Mouse (Mus musculus) embryonic facial prominence, embryonic 11.5 days (tissue): ENCODE measurements at regions not wholly inside any gene's neighbourhood (a gene's known extent, or its start where the extent isn't known, plus 50 kb on each side); places are given as distances from the start of the nearest gene placed in this dataset.

Experiments used
- ATAC-seq: fragments of 200-750 bp; cut with Nextera tagmentation; replicated peaks from 2 replicates; pipeline ENCODE4 v1.8.0; 2017; ENCODE audit warnings: low read depth; ENCODE audit not compliant: insufficient number of reproducible peaks, low FRiP score, low TSS enrichment
- DNase-seq: peaks from one replicate; pipeline ENCODE4 v3.0.0-alpha.2; 2015; ENCODE audit warnings: low spot score
- H3K27ac ChIP-seq: fragments of 300-500 bp; sonication (generic); replicated peaks from 2 replicates; pipeline ENCODE4 v1.5.1; 2014; ENCODE audit warnings: mild to moderate bottlenecking, low read depth, low read length, control low read depth
- H3K27me3 ChIP-seq: fragments of 300-500 bp; sonication (generic); 2 replicates; pipeline ENCODE4 v1.6.1; 2014; ENCODE audit warnings: mild to moderate bottlenecking, low read length, moderate library complexity, mixed read lengths; ENCODE audit not compliant: control insufficient read depth, insufficient read depth
- H3K36me3 ChIP-seq: fragments of 300-500 bp; sonication (generic); replicated peaks from 2 replicates; pipeline ENCODE4 v1.6.1; 2014; ENCODE audit warnings: low read depth, mild to moderate bottlenecking, low read length, moderate library complexity, mixed read lengths; ENCODE audit not compliant: control insufficient read depth, insufficient read depth
- H3K4me1 ChIP-seq: fragments of 300-500 bp; sonication (generic); 2 replicates; pipeline ENCODE4 v1.6.1; 2014; ENCODE audit warnings: low read length, mixed read lengths; ENCODE audit not compliant: control insufficient read depth, insufficient read depth
- H3K4me2 ChIP-seq: fragments of 300-500 bp; sonication (generic); 2 replicates; pipeline ENCODE4 v1.6.1; 2014; ENCODE audit warnings: low read depth, mild to moderate bottlenecking, control low read depth, low read length, moderate library complexity
- H3K4me3 ChIP-seq: fragments of 300-500 bp; sonication (generic); 2 replicates; pipeline ENCODE4 v1.5.1; 2014; ENCODE audit warnings: low read depth, low read length, control low read depth
- H3K9ac ChIP-seq: fragments of 300-500 bp; sonication (generic); replicated peaks from 2 replicates; pipeline ENCODE4 v1.6.1; 2014; ENCODE audit warnings: mild to moderate bottlenecking, control low read depth, low read length
- H3K9me3 ChIP-seq: fragments of 300-500 bp; sonication (generic); replicated peaks from 2 replicates; pipeline ENCODE4 v1.6.1; 2016; ENCODE audit warnings: mild to moderate bottlenecking, low read length, inconsistent platforms, mixed read lengths; ENCODE audit not compliant: control insufficient read depth
- WGBS: fragments of 180-500 bp; shearing (Covaris S2); extraction: QIAGEN DNeasy Blood & Tissue Kit; methylation state at CpG from one replicate; pipeline ENCODE4 v1.1.7; 2014; 5-methylcytosine and 5-hydroxymethylcytosine counted together

GRCm38 (mm10) chr6:12177996-12178395, 270.4 kb downstream of the Phf14 start:
- Histone ChIP-seq H3K4me2 (no peak overlapping the region), H3K4me1 (no peaks in the 10 kb centered on the region), H3K4me3 (no peak overlapping the region), H3K9me3 (no peaks in the 10 kb centered on the region), H3K27ac (no peak overlapping the region), H3K36me3 (no peaks in the 10 kb centered on the region), H3K27me3 (no peaks in the 10 kb centered on the region), H3K9ac (no peak overlapping the region)
- ATAC-seq (no peak), DNase-seq (no peak)

GRCm38 (mm10) chr6:12180951-12181350, 273.3 kb downstream of the Phf14 start:
- H3K36me3 ChIP-seq = no peaks in the 10 kb centered on the region
- no peak overlapping the region for H3K4me3 ChIP-seq
- H3K27me3 ChIP-seq = no peaks in the 10 kb centered on the region
- no peak overlapping the region for H3K9ac ChIP-seq
- no peaks in the 10 kb centered on the region for H3K9me3 ChIP-seq
- no peak for ATAC-seq
- WGBS = 88% methylated on average over 3 of the region's 3 CpGs
- no peaks in the 10 kb centered on the region for H3K4me1 ChIP-seq
- DNase-seq = no peak
- H3K4me2 ChIP-seq = no peak overlapping the region
- H3K27ac ChIP-seq = no peak overlapping the region

GRCm38 (mm10) chr6:12210190-12210589, 302.6 kb downstream of the Phf14 start:
- Histone ChIP-seq H3K27me3 (no peaks in the 10 kb centered on the region), H3K4me2 (no peak overlapping the region), H3K36me3 (no peaks in the 10 kb centered on the region), H3K9me3 (no peaks in the 10 kb centered on the region), H3K27ac (no peak overlapping the region), H3K4me1 (no peaks in the 10 kb centered on the region), H3K4me3 (no peak overlapping the region), H3K9ac (no peak overlapping the region)
- DNase-seq (no peak), ATAC-seq (no peak)
- 74% methylated on average over 1 of the region's 1 CpGs for WGBS

GRCm38 (mm10) chr6:12214526-12215177, 307.0 kb downstream of the Phf14 start:
- DNase-seq = no peak
- H3K27ac ChIP-seq = no peak overlapping the region
- no peak overlapping the region for H3K4me3 ChIP-seq
- no peak overlapping the region for H3K4me2 ChIP-seq
- ATAC-seq = no peak
- H3K9ac ChIP-seq = no peak overlapping the region
- no peaks in the 10 kb centered on the region for H3K4me1 ChIP-seq
- no peaks in the 10 kb centered on the region for H3K36me3 ChIP-seq
- H3K27me3 ChIP-seq = no peaks in the 10 kb centered on the region
- WGBS = 93% methylated on average over 12 of the region's 12 CpGs
- H3K9me3 ChIP-seq = no peaks in the 10 kb centered on the region

- Histone ChIP-seq H3K4me2 (no peak overlapping the region), H3K9me3 (no peaks in the 10 kb centered on the region), H3K36me3 (no peaks in the 10 kb centered on the region), H3K4me1 (no peaks in the 10 kb centered on the region), H3K27ac (no peak overlapping the region), H3K4me3 (no peak overlapping the region), H3K27me3 (no peaks in the 10 kb centered on the region), H3K9ac (no peak overlapping the region)
- DNase-seq = no peak
- WGBS = 81% methylated on average over 1 of the region's 1 CpGs
- no peak for ATAC-seq
These were observed 307.6 kb downstream of the Phf14 start for GRCm38 (mm10) chr6:12215178-12215553.

GRCm38 (mm10) chr6:12244151-12244550, 336.5 kb downstream of the Phf14 start:
- no peak overlapping the region for H3K27ac ChIP-seq
- H3K4me3 ChIP-seq = no peak overlapping the region
- DNase-seq (no peak), ATAC-seq (no peak)
- 25% methylated on average over 1 of the region's 1 CpGs for WGBS
- H3K9ac ChIP-seq = no peak overlapping the region
- no peaks in the 10 kb centered on the region for H3K27me3 ChIP-seq
- no peaks in the 10 kb centered on the region for H3K4me1 ChIP-seq
- no peaks in the 10 kb centered on the region for H3K9me3 ChIP-seq
- H3K4me2 ChIP-seq = no peak overlapping the region
- H3K36me3 ChIP-seq = no peaks in the 10 kb centered on the region

- Histone ChIP-seq H3K4me1 (no peaks in the 10 kb centered on the region), H3K27me3 (no peaks in the 10 kb centered on the region), H3K9me3 (no peaks in the 10 kb centered on the region), H3K4me2 (no peak overlapping the region), H3K36me3 (no peaks in the 10 kb centered on the region), H3K27ac (no peak overlapping the region), H3K9ac (no peak overlapping the region), H3K4me3 (no peak overlapping the region)
- no peak for DNase-seq
- no peak for ATAC-seq
These were observed 340.4 kb downstream of the Phf14 start for GRCm38 (mm10) chr6:12247975-12248374.

GRCm38 (mm10) chr6:12248599-12248998, 341.0 kb downstream of the Phf14 start:
- WGBS = 74% methylated on average over 4 of the region's 4 CpGs
- Histone ChIP-seq H3K4me2 (no peak overlapping the region), H3K27ac (no peak overlapping the region), H3K9ac (no peak overlapping the region), H3K27me3 (no peaks in the 10 kb centered on the region), H3K9me3 (no peaks in the 10 kb centered on the region), H3K4me3 (no peak overlapping the region), H3K36me3 (no peaks in the 10 kb centered on the region), H3K4me1 (no peaks in the 10 kb centered on the region)
- ATAC-seq (no peak), DNase-seq (no peak)
